Mouse (Mus musculus) left cerebral cortex, adult 18-20 months (tissue): Measurements from ENCODE around the gene Slc38a5. TPM values are rescaled to one million over a fixed set of nuclear protein-coding genes. Genes with fewer than 3 reads are reported as not detected.

Experiments
- DNase-seq, 2 experiments: peaks; one replicate each; pipeline ENCODE4 v3.0.0; 2021 to 2022; ENCODE audit warnings: low spot score in 2 of 2, mixed read lengths in 1 of 2
- total RNA-seq, 2 experiments: library from RNA; stranded (reverse); gene quantifications; 2 replicates each; pipeline ENCODE4 v1.2.3; 2021

Gene Slc38a5
- total RNA-seq, 2 experiments from 2014 or later, result 1.8 to 4.3 TPM

- no peak for DNase-seq
These were observed 17.7 kb downstream of the Slc38a5 start for GRCm38 (mm10) chrX:8288621-8289020.

- DNase-seq, result no peak
These were observed 38.4 kb downstream of the Slc38a5 start for GRCm38 (mm10) chrX:8309302-8309701.

- peak; percentile 22 to 51 for DNase-seq
These were observed 44.0 kb downstream of the Slc38a5 start for GRCm38 (mm10) chrX:8314905-8315304.

- no peak for DNase-seq
These were observed 56.2 kb downstream of the Slc38a5 start, which contains the start of gene Ssxb10 for GRCm38 (mm10) chrX:8327124-8327523. Gene Ssxb10 (plus strand): TSS chrX:8327424.

Other genes starting within 250 kb of the Slc38a5 start
- 10 to 100 TPM; 21.1 to 30.2 TPM for gene Suv39h1, start 196.4 kb upstream of the Slc38a5 start, total RNA-seq
- 1 to 10 TPM; 1.3 to 1.5 TPM for gene Was, start 180.6 kb upstream of the Slc38a5 start, total RNA-seq
- gene Wdr13, start 138.2 kb upstream of the Slc38a5 start, total RNA-seq, result 100 to 1,000 TPM; 190 TPM
- gene Rbm3, start 125.3 kb upstream of the Slc38a5 start, total RNA-seq, result 100 to 1,000 TPM in 1 of 2 experiments, 10 to 100 TPM in 1; 87.6 to 133 TPM
- 10 to 100 TPM; 16.8 to 18.0 TPM for gene Tbc1d25, start 95.0 kb upstream of the Slc38a5 start, total RNA-seq
- gene Ebp, start 77.6 kb upstream of the Slc38a5 start, total RNA-seq, result 10 to 100 TPM; 32.9 to 36.9 TPM
- 10 to 100 TPM; 67.6 to 77.9 TPM for gene Porcn, start 64.6 kb upstream of the Slc38a5 start, total RNA-seq
- gene Ftsj1, start 18.7 kb upstream of the Slc38a5 start, total RNA-seq, result 10 to 100 TPM; 24.2 to 25.0 TPM
- gene Ssxb10, start 56.3 kb downstream of the Slc38a5 start, total RNA-seq, result not detected
- gene Ssxb9, start 95.8 kb downstream of the Slc38a5 start, total RNA-seq, result not detected
- gene Ssxb1, start 142.2 kb downstream of the Slc38a5 start, total RNA-seq, result not detected
- not detected for gene Ssxb2, start 190.6 kb downstream of the Slc38a5 start, total RNA-seq